Mouse (Mus musculus) heart, adult 2 months (tissue): ENCODE results near the gene Aar2. TPM values are rescaled to one million over a fixed set of nuclear protein-coding genes. Genes with fewer than 3 reads are reported as not detected.

Experiments
- DNase-seq, 2 experiments: peaks; one replicate each; pipeline ENCODE4 v3.0.0; 2021
- H3K27ac ChIP-seq: fragments of 200-600 bp; 2 replicates; pipeline ENCODE4 v1.8.1; 2022
- H3K27me3 ChIP-seq: fragments of 200-500 bp; 2 replicates; pipeline ENCODE4 v1.6.1; 2012; ENCODE audit warnings: mild to moderate bottlenecking, low read length, inconsistent platforms, mixed read lengths; ENCODE audit not compliant: control insufficient read depth, insufficient read depth
- H3K36me3 ChIP-seq: fragments of 200-500 bp; 2 replicates; pipeline ENCODE4 v1.6.1; 2012; ENCODE audit warnings: low read length, inconsistent platforms; ENCODE audit not compliant: control insufficient read depth, insufficient read depth
- H3K4me1 ChIP-seq: fragments of 200-500 bp; 2 replicates; pipeline ENCODE4 v1.6.1; 2011; ENCODE audit warnings: low read length; ENCODE audit not compliant: control insufficient read depth, insufficient read depth
- H3K4me3 ChIP-seq: fragments of 200-600 bp; 2 replicates; pipeline ENCODE4 v1.8.1; 2022
- H3K79me2 ChIP-seq: fragments of 200-500 bp; replicated peaks from 2 replicates; pipeline ENCODE4 v1.6.1; 2012; ENCODE audit warnings: mild to moderate bottlenecking, inconsistent platforms, low read length, moderate library complexity, mixed read lengths; ENCODE audit not compliant: control insufficient read depth, insufficient read depth
- H3K9ac ChIP-seq: fragments of 200-500 bp; 2 replicates; pipeline ENCODE4 v1.6.1; 2012; ENCODE audit warnings: low read depth, mild to moderate bottlenecking, control low read depth, inconsistent platforms, low read length, mixed read lengths
- CTCF ChIP-seq: fragments of 200-600 bp; IDR thresholded peaks from 2 replicates; pipeline ENCODE4 v1.8.1; 2022; ENCODE audit warnings: antibody characterized with exemption, mild to moderate bottlenecking, moderate library complexity
- EP300 ChIP-seq: fragments of 200-500 bp; IDR thresholded peaks from 2 replicates; pipeline ENCODE4 v1.6.1; 2011; ENCODE audit warnings: low read depth, low read length, control low read depth; ENCODE audit not compliant: insufficient read depth
- POLR2A ChIP-seq: fragments of 200-500 bp; IDR thresholded peaks from 2 replicates; pipeline ENCODE4 v1.6.1; 2011; ENCODE audit warnings: mild to moderate bottlenecking, low read depth, low read length, control low read depth; ENCODE audit not compliant: insufficient read depth
- WGBS: fragments of 180-500 bp; shearing (Covaris S2); methylation state at CpG from one replicate; pipeline ENCODE4 v1.1.7; 2018; 5-methylcytosine and 5-hydroxymethylcytosine counted together
- intact Hi-C: fragments of 180-260 bp; cut with DNase I; formaldehyde crosslinking; loops from one replicate; pipeline ENCODE4 v1.15.1; 2025
- polyA plus RNA-seq: library from polyadenylated mRNA; depleted of rRNA; stranded (reverse); fragments of >200 nt; gene quantifications from 2 replicates; pipeline ENCODE4 v1.2.3, GENCODE M21; 2012
- total RNA-seq, 2 experiments: library from RNA; stranded (reverse); gene quantifications; 2 replicates each; pipeline ENCODE4 v1.2.3; 2021

Aar2 gene
- total and polyA plus RNA-seq, 3 experiments: 19.4 to 22.7 (median 21.0) TPM

- peak; percentile 17 to 47 for DNase-seq
- intact Hi-C loops: loop anchor here (1.0 kb wide), 1 partner anchor 121 kb away; no protein-coding TSS in a partner anchor
Measured at GRCm38 (mm10) chr2:156584154-156584796, 36.9 kb downstream of the Aar2 start.

GRCm38 (mm10) chr2:156584797-156585471, 37.5 kb downstream of the Aar2 start:
- intact Hi-C loops: loop anchor here (1.0 kb wide), 2 partner anchors 41 to 120 kb away; no protein-coding TSS in a partner anchor
- no peaks in the 10 kb centered on the region for H3K27me3 ChIP-seq
- DNase-seq: peak; percentile 59 to 72
- TF ChIP-seq EP300 (peak; percentile 72; the same call in 1 of the 2 replicates), CTCF (no peak)
- no peak overlapping the region for H3K4me3 ChIP-seq
- peaks cover 3% of the 10 kb centered on the region; the same call in 1 of the 2 replicates for H3K4me1 ChIP-seq
- H3K27ac ChIP-seq: peak overlapping the region; percentile 78
- no peaks in the 10 kb centered on the region for H3K36me3 ChIP-seq
- no peak overlapping the region for H3K9ac ChIP-seq
- WGBS: 29% methylated on average over 14 of the region's 14 CpGs
- H3K79me2 ChIP-seq: no peaks in the 10 kb centered on the region

More at GRCm38 (mm10) chr2:156584154-156584796, 36.9 kb downstream of the Aar2 start:
- H3K36me3 ChIP-seq: no peaks in the 10 kb centered on the region
- H3K79me2 ChIP-seq: no peaks in the 10 kb centered on the region
- no peak overlapping the region for H3K9ac ChIP-seq
- TF ChIP-seq CTCF (peak; percentile 66), POLR2A (no peak)
- H3K27ac ChIP-seq: peak overlapping the region; percentile 78
- 46% methylated on average over 11 of the region's 11 CpGs for WGBS
- no peak overlapping the region for H3K4me3 ChIP-seq
- no peaks in the 10 kb centered on the region for H3K27me3 ChIP-seq
- peaks cover 3% of the 10 kb centered on the region; the same call in 1 of the 2 replicates for H3K4me1 ChIP-seq

- TF ChIP-seq POLR2A: no peak
- no peak for TF ChIP-seq CTCF
- no peak for TF ChIP-seq EP300
- Histone ChIP-seq H3K27ac (no peak overlapping the region), H3K79me2 (no peaks in the 10 kb centered on the region), H3K4me1 (0 out of 2 replicates have a peak, but pooled peaks cover under 1% of the 10 kb centered on the region), H3K27me3 (no peaks in the 10 kb centered on the region), H3K36me3 (no peaks in the 10 kb centered on the region), H3K9ac (no peak overlapping the region), H3K4me3 (no peak overlapping the region)
- WGBS: 87% methylated on average over 9 of the region's 9 CpGs
- no peak for DNase-seq
- intact Hi-C loops: no loop called here
Measured at GRCm38 (mm10) chr2:156589481-156589880, 42.1 kb downstream of the Aar2 start.

- 74% methylated on average over 15 of the region's 15 CpGs for WGBS
- Histone ChIP-seq H3K36me3 (no peaks in the 10 kb centered on the region), H3K79me2 (no peaks in the 10 kb centered on the region), H3K27me3 (no peaks in the 10 kb centered on the region), H3K9ac (no peak overlapping the region), H3K4me1 (no peaks in the 10 kb centered on the region), H3K27ac (no peak overlapping the region), H3K4me3 (no peak overlapping the region)
- intact Hi-C loops: no loop called here
- TF ChIP-seq POLR2A: no peak
- TF ChIP-seq EP300: no peak
- no peak for TF ChIP-seq CTCF
- no peak for DNase-seq
Measured at GRCm38 (mm10) chr2:156594987-156595490, 47.7 kb downstream of the Aar2 start.

GRCm38 (mm10) chr2:156602581-156602980, 55.2 kb downstream of the Aar2 start:
- Histone ChIP-seq H3K27ac (no peak overlapping the region), H3K27me3 (no peaks in the 10 kb centered on the region), H3K79me2 (no peaks in the 10 kb centered on the region), H3K4me1 (no peaks in the 10 kb centered on the region), H3K4me3 (no peak overlapping the region), H3K9ac (no peak overlapping the region), H3K36me3 (no peaks in the 10 kb centered on the region)
- DNase-seq: no peak
- WGBS: 77% methylated on average over 7 of the region's 7 CpGs
- intact Hi-C loops: no loop called here
- TF ChIP-seq EP300 (no peak), POLR2A (no peak), CTCF (no peak)

GRCm38 (mm10) chr2:156603671-156604070, 56.3 kb downstream of the Aar2 start:
- 82% methylated on average over 9 of the region's 9 CpGs for WGBS
- intact Hi-C loops: no loop called here
- Histone ChIP-seq H3K36me3 (no peaks in the 10 kb centered on the region), H3K9ac (no peak overlapping the region), H3K79me2 (no peaks in the 10 kb centered on the region), H3K27ac (no peak overlapping the region), H3K4me3 (no peak overlapping the region), H3K27me3 (no peaks in the 10 kb centered on the region), H3K4me1 (no peaks in the 10 kb centered on the region)
- no peak for TF ChIP-seq EP300
- TF ChIP-seq POLR2A: no peak
- TF ChIP-seq CTCF: no peak
- DNase-seq: no peak
